Mouse (Mus musculus) limb, embryonic 14.5 days (tissue): Measurements from ENCODE around the gene Bcl2l13. TPM values are rescaled to one million over a fixed set of nuclear protein-coding genes. Genes with fewer than 3 reads are reported as not detected.
A peak's percentile ranks its signal among the peaks of the same experiment; 100 is the strongest.

ENCODE experiments used
- ATAC-seq: fragments of 200-750 bp; cut with Nextera tagmentation; 2 replicates; pipeline ENCODE4 v1.8.0; 2017; ENCODE audit warnings: low read depth, moderate number of reproducible peaks, moderate TSS enrichment; ENCODE audit not compliant: low FRiP score
- DNase-seq: peaks from one replicate; pipeline ENCODE4 v3.0.0-alpha.2; 2015; ENCODE audit warnings: low spot score
- H3K27ac ChIP-seq: fragments of 300-500 bp; sonication (generic); replicated peaks from 2 replicates; pipeline ENCODE4 v1.5.1; 2014; ENCODE audit warnings: low read depth, mild to moderate bottlenecking, low read length, moderate library complexity, mixed read lengths
- H3K27me3 ChIP-seq: fragments of 300-500 bp; sonication (generic); 2 replicates; pipeline ENCODE4 v1.6.1; 2014; ENCODE audit warnings: low read length, mixed read lengths; ENCODE audit not compliant: control insufficient read depth, insufficient read depth
- H3K36me3 ChIP-seq: fragments of 300-500 bp; sonication (generic); 2 replicates; pipeline ENCODE4 v1.6.1; 2014; ENCODE audit warnings: mild to moderate bottlenecking, low read length, moderate library complexity, mixed read lengths; ENCODE audit not compliant: control insufficient read depth, insufficient read depth
- H3K4me1 ChIP-seq: fragments of 300-500 bp; sonication (generic); 2 replicates; pipeline ENCODE4 v1.6.1; 2014; ENCODE audit warnings: antibody characterized with exemption, low read length, mixed read lengths; ENCODE audit not compliant: control insufficient read depth, insufficient read depth
- H3K4me2 ChIP-seq: fragments of 300-500 bp; sonication (generic); replicated peaks from 2 replicates; pipeline ENCODE4 v1.6.1; 2014; ENCODE audit warnings: low read depth, mild to moderate bottlenecking, low read length, moderate library complexity; ENCODE audit not compliant: severe bottlenecking
- H3K4me3 ChIP-seq: fragments of 300-500 bp; sonication (generic); replicated peaks from 2 replicates; pipeline ENCODE4 v1.5.1; 2014; ENCODE audit warnings: low read length
- H3K9ac ChIP-seq: fragments of 300-500 bp; sonication (generic); 2 replicates; pipeline ENCODE4 v1.6.1; 2014; ENCODE audit warnings: mild to moderate bottlenecking, low read depth, low read length, moderate library complexity; ENCODE audit not compliant: severe bottlenecking
- H3K9me3 ChIP-seq: fragments of 300-500 bp; sonication (generic); 2 replicates; pipeline ENCODE4 v1.6.1; 2016; ENCODE audit warnings: low read length; ENCODE audit not compliant: control insufficient read depth
- POLR2A ChIP-seq: fragments of 200-500 bp; IDR thresholded peaks from 2 replicates; pipeline ENCODE4 v1.8.0; 2012; ENCODE audit warnings: inconsistent platforms, mild to moderate bottlenecking, moderate library complexity, borderline replicate concordance; ENCODE audit not compliant: insufficient read depth, insufficient read length; ENCODE audit errors: extremely low read depth
- WGBS: fragments of 180-500 bp; shearing (Covaris S2); extraction: QIAGEN DNeasy Blood & Tissue Kit; methylation state at CpG from one replicate; pipeline ENCODE4 v1.1.7; 2014; 5-methylcytosine and 5-hydroxymethylcytosine counted together
- polyA plus RNA-seq, 2 experiments: library from polyadenylated mRNA; depleted of rRNA in 1 of 2; stranded (reverse) in 1 of 2; unstranded in 1 of 2; fragments of >200 nt; fragmentation: Nextera tagmentation in 1 of 2; extraction: Ambion mirVana in 1 of 2; gene quantifications; 2 replicates each; pipeline versions ENCODE4 v1.2.1 to v1.2.3; 2012 to 2014

Gene Bcl2l13
- polyA plus RNA-seq, 2 experiments = 23.7 to 27.4 TPM

- H3K36me3 ChIP-seq = peaks cover 22% of the 10 kb centered on the region; the same call in 1 of the 2 replicates
- H3K4me3 ChIP-seq = no peak overlapping the region
- H3K4me1 ChIP-seq = no peaks in the 10 kb centered on the region
- no peak overlapping the region for H3K27ac ChIP-seq
- TF ChIP-seq POLR2A = no peak
- no peaks in the 10 kb centered on the region for H3K27me3 ChIP-seq
- H3K4me2 ChIP-seq = no peak overlapping the region
- ATAC-seq (peak; percentile 23; the same call in 1 of the 2 replicates), DNase-seq (peak; percentile 48)
- WGBS = 71% methylated on average over 6 of the region's 6 CpGs
- H3K9ac ChIP-seq = no peak overlapping the region
- no peaks in the 10 kb centered on the region for H3K9me3 ChIP-seq
Measured at GRCm38 (mm10) chr6:120898188-120898833, 62.3 kb downstream of the Bcl2l13 start.

- H3K36me3 ChIP-seq = no peaks in the 10 kb centered on the region
- ATAC-seq (no peak), DNase-seq (no peak)
- H3K9me3 ChIP-seq = no peaks in the 10 kb centered on the region
- no peaks in the 10 kb centered on the region for H3K27me3 ChIP-seq
- no peak for TF ChIP-seq POLR2A
- H3K27ac ChIP-seq = no peak overlapping the region
- no peak overlapping the region for H3K9ac ChIP-seq
- no peaks in the 10 kb centered on the region for H3K4me1 ChIP-seq
- no peak overlapping the region for H3K4me3 ChIP-seq
- WGBS = 87% methylated on average over 14 of the region's 14 CpGs
- no peak overlapping the region for H3K4me2 ChIP-seq
Measured at GRCm38 (mm10) chr6:120901776-120902645, 66.0 kb downstream of the Bcl2l13 start.

- no peak for TF ChIP-seq POLR2A
- no peaks in the 10 kb centered on the region for H3K36me3 ChIP-seq
- 53% methylated on average over 5 of the region's 5 CpGs for WGBS
- ATAC-seq = no peak
- no peaks in the 10 kb centered on the region for H3K4me1 ChIP-seq
- no peaks in the 10 kb centered on the region for H3K9me3 ChIP-seq
- no peak overlapping the region for H3K4me2 ChIP-seq
- no peaks in the 10 kb centered on the region for H3K27me3 ChIP-seq
- no peak overlapping the region for H3K9ac ChIP-seq
- H3K4me3 ChIP-seq = no peak overlapping the region
- no peak overlapping the region for H3K27ac ChIP-seq
- no peak for DNase-seq
Measured at GRCm38 (mm10) chr6:120903450-120903912, 67.5 kb downstream of the Bcl2l13 start.

GRCm38 (mm10) chr6:120903961-120904360 is 67.9 kb downstream of the Bcl2l13 start:
- no peak overlapping the region for H3K9ac ChIP-seq
- H3K27ac ChIP-seq = no peak overlapping the region
- WGBS = 84% methylated on average over 11 of the region's 11 CpGs
- TF ChIP-seq POLR2A = no peak
- ATAC-seq (no peak), DNase-seq (no peak)
- no peaks in the 10 kb centered on the region for H3K27me3 ChIP-seq
- H3K36me3 ChIP-seq = no peaks in the 10 kb centered on the region
- H3K4me2 ChIP-seq = no peak overlapping the region
- H3K4me1 ChIP-seq = no peaks in the 10 kb centered on the region
- H3K9me3 ChIP-seq = no peaks in the 10 kb centered on the region
- H3K4me3 ChIP-seq = no peak overlapping the region

- Histone ChIP-seq H3K4me1 (no peaks in the 10 kb centered on the region), H3K9ac (no peak overlapping the region), H3K4me3 (no peak overlapping the region), H3K27ac (no peak overlapping the region), H3K9me3 (no peaks in the 10 kb centered on the region), H3K36me3 (no peaks in the 10 kb centered on the region), H3K4me2 (no peak overlapping the region), H3K27me3 (no peaks in the 10 kb centered on the region)
- no peak for TF ChIP-seq POLR2A
- ATAC-seq (no peak), DNase-seq (no peak)
- 88% methylated on average over 5 of the region's 5 CpGs for WGBS
Measured at GRCm38 (mm10) chr6:120905111-120905510, 69.1 kb downstream of the Bcl2l13 start.
